Mouse (Mus musculus) induced T-regulatory cell, adult 2 months (primary cell): ENCODE data around the gene Ebf1.
A peak's percentile ranks its signal among the peaks of the same experiment; 100 is the strongest.

Experiments
- DNase-seq: peaks from one replicate; pipeline ENCODE4 v3.0.0-alpha.2; 2012; ENCODE audit warnings: low read depth

The Ebf1 gene

DNA sequence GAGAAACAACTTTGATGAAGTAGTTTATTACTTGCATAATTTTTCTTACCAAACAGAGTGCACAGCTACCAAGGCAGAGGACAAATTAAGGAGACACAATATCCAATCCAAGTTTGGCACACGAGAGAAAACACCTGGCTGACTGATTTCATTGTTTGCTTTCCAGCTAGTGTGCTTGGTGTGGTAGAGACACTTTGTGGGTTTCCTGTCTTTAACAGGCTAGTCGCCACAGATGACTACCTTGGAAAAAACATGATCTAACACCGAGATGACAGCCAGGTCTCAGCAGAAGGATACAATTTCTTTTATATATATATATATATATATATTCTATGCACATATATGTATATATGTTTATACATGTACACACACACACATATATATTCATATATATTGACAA lies 332.0 kb downstream of the Ebf1 start:
- no peak for DNase-seq

DNA sequence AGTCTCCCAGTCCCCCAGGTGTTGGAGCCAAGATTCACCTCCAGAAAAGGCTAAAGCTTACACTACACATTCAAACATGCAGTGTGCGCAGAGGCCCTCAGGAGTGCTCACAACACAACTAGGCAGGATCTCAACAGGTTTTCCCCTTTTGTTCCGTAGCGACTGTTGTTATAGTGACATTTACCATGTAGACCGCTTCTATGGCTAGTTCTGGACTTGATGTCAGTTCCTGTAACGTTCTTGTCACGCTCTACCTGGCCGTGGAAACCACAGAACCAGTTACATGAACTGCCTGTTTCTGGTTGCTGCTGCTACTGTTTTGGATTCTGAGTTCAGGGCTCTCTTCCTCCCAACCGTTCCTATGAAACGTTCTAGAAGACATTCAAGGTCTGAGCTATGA lies 333.2 kb downstream of the Ebf1 start:
- peak; percentile 1 for DNase-seq

DNA sequence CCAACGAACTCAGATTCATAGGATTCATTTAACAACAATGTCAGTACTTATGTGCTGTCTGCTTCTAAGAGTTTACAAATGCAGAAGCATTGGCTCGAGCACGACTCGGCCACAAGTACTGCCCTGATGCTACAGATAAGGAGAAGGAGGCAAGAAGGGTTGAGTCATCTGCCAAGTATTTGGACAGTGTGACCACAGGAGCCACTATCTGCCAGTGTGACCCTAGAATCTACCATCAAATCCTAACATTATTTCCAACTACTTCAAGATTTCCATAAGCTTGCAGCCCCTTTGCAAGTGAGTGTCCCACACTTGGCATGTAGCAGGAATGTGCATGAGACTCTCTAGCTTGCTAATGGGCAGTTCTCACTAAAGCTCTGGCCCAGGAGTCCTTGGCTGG lies 334.4 kb downstream of the Ebf1 start:
- DNase-seq: no peak

DNA sequence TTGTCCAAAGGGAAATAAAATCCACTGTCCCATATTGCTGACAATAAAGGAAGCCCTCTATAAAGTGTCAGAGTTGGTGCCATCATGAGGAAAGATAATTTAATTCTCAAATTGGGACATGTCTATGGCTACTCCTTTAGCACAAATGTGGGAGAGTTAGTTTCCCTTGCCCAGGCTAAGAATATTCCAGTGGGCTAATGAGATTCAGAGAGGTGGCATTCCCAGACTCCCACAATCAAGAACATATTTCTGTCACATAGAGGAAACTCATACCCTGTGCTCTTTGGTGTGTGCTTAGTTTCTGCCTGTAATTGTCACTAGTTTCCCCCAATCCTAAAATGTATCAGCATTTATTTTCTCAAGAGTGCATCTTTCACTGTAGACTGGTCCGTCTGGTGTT lies 336.2 kb downstream of the Ebf1 start:
- no peak for DNase-seq

DNA sequence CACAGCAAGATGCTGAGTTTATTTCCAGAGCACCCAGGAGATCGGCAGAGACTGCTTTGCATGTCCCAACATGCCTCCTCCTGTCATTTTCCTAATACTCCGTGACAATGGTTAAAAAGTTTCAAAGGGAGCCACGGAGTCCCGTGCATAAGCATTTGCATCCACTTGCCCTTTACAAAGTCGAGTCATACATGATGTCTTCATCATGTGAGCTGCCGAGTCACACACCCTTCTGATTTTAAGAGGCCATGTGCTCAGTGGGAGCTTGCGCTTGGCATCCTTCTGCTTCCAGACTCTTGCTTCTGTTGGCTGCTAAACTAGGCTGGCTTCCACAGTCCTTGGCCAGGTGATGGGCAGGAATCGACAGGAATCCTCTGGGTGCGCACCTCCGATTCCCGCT lies 336.7 kb downstream of the Ebf1 start:
- no peak for DNase-seq

DNA sequence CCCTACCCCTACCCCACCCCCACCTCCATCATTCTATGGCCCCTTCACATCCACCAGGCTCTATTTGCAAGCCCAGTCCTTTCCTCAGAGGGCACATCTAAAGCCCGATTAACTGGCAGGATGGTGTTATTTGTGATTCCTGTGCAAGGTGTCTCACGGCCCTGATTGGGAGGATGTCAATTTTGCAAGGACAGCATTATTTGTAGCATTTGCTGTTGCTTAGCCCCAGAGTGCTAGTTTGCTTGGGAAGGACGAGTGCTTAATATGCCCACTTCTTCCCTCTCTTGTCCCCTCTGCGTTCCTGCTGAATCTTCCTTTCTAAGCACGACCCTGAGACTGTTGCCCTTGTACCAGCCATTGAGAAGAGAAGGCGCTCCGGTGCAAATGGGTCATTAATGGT lies 337.2 kb downstream of the Ebf1 start:
- no peak for DNase-seq

GRCm38 (mm10) chr11:44962746-44963440 lies 345.8 kb downstream of the Ebf1 start:
- DNase-seq: no peak

DNA sequence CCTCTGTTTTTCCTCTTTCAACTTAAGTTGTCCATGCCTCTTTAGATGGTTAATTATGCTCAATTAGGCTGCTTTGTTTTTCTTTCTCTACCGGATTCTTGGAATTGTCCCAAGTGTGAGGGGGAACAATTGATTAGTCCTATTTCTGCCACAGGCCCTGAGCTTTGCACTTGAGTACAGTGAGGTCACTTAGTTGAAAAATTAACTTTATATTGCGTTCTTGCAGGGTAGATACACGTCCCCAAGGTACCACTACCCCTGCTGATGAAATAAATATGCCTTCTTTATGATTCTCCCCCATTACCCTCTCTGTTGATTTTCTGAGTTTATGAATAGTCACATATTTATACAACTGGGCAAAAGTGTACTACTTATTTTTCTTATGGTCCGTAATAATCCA lies 351.9 kb downstream of the Ebf1 start:
- DNase-seq: no peak

- DNase-seq: no peak
These were observed 357.2 kb downstream of the Ebf1 start for GRCm38 (mm10) chr11:44974271-44974670.

GRCm38 (mm10) chr11:44975151-44975550 lies 358.0 kb downstream of the Ebf1 start:
- no peak for DNase-seq

- no peak for DNase-seq
These were observed 359.2 kb downstream of the Ebf1 start for GRCm38 (mm10) chr11:44976254-44976802.

GRCm38 (mm10) chr11:44977921-44978397 lies 360.8 kb downstream of the Ebf1 start:
- no peak for DNase-seq

- no peak for DNase-seq
These were observed 362.3 kb downstream of the Ebf1 start for GRCm38 (mm10) chr11:44979391-44979790.

- no peak for DNase-seq
These were observed 365.1 kb downstream of the Ebf1 start for GRCm38 (mm10) chr11:44982225-44982624.

GRCm38 (mm10) chr11:44983961-44984360 lies 366.8 kb downstream of the Ebf1 start:
- DNase-seq: no peak

DNA sequence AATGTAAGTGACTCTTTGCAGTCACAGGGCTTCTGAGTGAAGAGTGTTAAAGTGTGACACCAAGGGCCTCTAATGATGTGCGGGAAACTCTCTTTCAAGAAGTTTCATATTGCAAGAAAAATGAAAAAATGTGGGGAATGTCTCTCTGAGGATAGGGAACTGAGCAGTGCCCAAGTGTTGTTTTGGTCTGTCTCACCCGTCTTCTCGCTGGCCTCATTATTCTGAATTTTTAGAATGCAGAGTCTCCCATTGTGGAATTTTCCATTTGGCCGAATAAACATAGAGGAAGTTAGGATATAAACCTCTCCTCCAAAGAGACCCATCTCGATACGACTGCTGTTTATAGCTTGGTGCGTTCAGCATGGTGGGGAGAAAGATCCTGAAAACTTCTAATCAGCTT lies 367.3 kb downstream of the Ebf1 start:
- DNase-seq: no peak

DNA sequence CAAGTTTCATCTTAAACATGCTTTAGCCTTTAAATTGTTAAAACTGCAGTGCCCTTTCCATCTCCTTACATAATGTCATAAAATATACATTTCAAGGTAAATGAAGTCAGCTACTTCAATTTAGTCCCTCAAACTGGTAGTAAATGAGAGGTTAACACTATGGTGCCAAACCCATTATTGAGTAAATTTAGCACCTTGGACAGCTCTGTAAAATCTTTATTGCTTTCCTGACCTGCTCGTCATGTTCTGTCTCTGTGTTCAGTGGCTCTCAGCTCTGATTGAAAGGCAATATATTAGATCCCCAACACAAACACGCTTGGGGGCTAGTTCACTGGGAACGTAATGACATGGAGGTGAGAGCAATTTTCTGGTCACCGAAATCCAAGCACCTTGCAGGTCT lies 370.7 kb downstream of the Ebf1 start:
- no peak for DNase-seq

DNA sequence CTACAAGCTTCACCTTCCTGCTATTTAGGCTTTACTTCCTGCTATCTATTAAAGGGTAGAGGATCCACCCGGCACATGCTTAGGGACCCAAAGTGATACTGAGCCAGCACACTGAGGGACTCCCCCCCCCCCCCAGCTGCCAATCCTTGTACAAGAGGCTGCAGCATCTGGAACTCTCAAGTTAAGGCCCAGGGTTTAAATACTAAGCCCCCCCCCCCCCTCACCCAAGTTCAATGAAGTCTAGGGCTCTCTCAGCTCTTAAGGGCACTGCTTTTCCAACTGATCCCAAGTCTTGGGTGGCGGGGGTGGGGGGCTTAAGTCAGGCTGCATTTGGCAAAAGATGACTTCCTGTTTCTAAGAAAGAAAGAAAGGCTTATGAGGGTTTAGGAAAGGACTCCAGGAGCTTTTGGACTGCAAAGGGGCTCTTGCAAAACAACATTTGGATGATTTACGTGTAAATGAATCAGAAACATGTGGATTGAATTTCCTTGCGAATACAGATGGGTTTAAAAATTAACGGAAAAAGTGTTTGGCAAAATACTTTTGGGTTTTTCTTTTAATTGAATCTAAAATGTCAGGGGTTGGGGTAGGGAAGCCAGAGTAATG lies 385.7 kb downstream of the Ebf1 start:
- no peak for DNase-seq

- no peak for DNase-seq
These were observed 386.8 kb downstream of the Ebf1 start for GRCm38 (mm10) chr11:45003716-45004437.

GRCm38 (mm10) chr11:45007311-45007710 lies 390.2 kb downstream of the Ebf1 start:
- peak; percentile 1 for DNase-seq

GRCm38 (mm10) chr11:45008078-45008477 lies 391.0 kb downstream of the Ebf1 start:
- peak; percentile 70 for DNase-seq

GRCm38 (mm10) chr11:45008760-45009159 lies 391.6 kb downstream of the Ebf1 start:
- DNase-seq: no peak

DNA sequence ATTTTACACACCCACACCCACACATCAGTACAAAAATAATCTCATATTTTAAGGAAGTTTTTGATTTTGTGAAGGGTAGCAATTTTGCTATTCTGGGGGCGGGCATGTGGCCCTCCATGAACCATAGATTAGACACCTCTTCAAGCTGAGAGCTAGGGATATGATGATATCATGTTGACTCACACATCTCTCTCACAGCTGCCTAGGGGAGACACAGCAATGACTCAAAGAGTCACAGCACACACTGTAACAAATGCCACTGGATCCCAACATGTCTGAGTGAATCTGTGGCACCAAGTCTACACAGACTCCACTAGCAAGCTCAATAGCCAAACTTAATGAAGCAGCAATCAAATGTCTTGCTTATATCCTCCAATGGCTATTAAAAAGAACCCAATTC lies 395.0 kb downstream of the Ebf1 start:
- no peak for DNase-seq
